10 mouse cellular contexts compared by ENCODE assay signal in genomic region chr2:165056377-165057085, GRCm38 (mm10). TPM values are rescaled to one million over a fixed set of nuclear protein-coding genes. Genes with fewer than 3 reads are reported as not detected.
A peak's percentile ranks its signal among the peaks of the same experiment; 100 is the strongest.
DNase-seq lines count a peak whose midpoint lies in the region; ATAC-seq and TF ChIP-seq lines count a peak whose summit lies in the region.
"Had no signal": no experiment of that assay in that cellular context is flagged by ENCODE, and none has a peak within 500 bp of the region (broad histone marks: within the 10 kb centered on the region; RNA-seq: fewer than 3 reads in every experiment).

No protein-coding gene starts in this region.

- peak overlapping the region; percentile 40 for H3K9ac ChIP-seq in lung, embryonic 14.5 days
- H3K9ac ChIP-seq in embryonic facial prominence, embryonic 15.5 days = no peak overlapping the region
- no peak overlapping the region for H3K9ac ChIP-seq in limb, embryonic 12.5 days (replicated peaks)

- DNase-seq in lung, embryonic 14.5 days = no peak
- no peak for DNase-seq in lung, postnatal 10 days
- DNase-seq in spleen, adult 18-20 months = peak; percentile 50 to 52
- DNase-seq in MN1 (ENCODE audit: low spot score) = no peak
- DNase-seq in cerebellum, adult 11-12 months = no peak
- DNase-seq in embryo, embryonic 10 days (ENCODE audit: low spot score) = no peak
- DNase-seq: cerebellum, adult 18-20 months; gastrocnemius, postnatal 25 days had no signal

- peak overlapping the region; percentile 66 for H3K4me2 ChIP-seq in lung, embryonic 14.5 days
- H3K4me2 ChIP-seq in embryonic facial prominence, embryonic 15.5 days (replicated peaks) = peak overlapping the region; percentile 45; the same call in 1 of the 2 replicates
- peak overlapping the region; percentile 58 for H3K4me2 ChIP-seq in limb, embryonic 12.5 days

- peaks cover 9% of the 10 kb centered on the region for H3K4me1 ChIP-seq in lung, embryonic 14.5 days (ENCODE audit: insufficient read depth)
- H3K4me1 ChIP-seq in embryonic facial prominence, embryonic 15.5 days = peaks cover 7% of the 10 kb centered on the region; the same call in 1 of the 2 replicates
- peaks cover 19% of the 10 kb centered on the region for H3K4me1 ChIP-seq in limb, embryonic 12.5 days (replicated peaks)

- H3K9me3 ChIP-seq in lung, embryonic 14.5 days (ENCODE audit: low read depth, low read length) = no peaks in the 10 kb centered on the region
- no peaks in the 10 kb centered on the region for H3K9me3 ChIP-seq in embryonic facial prominence, embryonic 15.5 days (replicated peaks)
- H3K9me3 ChIP-seq in limb, embryonic 12.5 days = no peaks in the 10 kb centered on the region

- H3K27ac ChIP-seq in lung, embryonic 14.5 days (ENCODE audit: low read depth) = no peak overlapping the region
- no peak overlapping the region for H3K27ac ChIP-seq in embryonic facial prominence, embryonic 15.5 days (replicated peaks)
- H3K27ac ChIP-seq in limb, embryonic 12.5 days = no peak overlapping the region

- no peaks in the 10 kb centered on the region for H3K36me3 ChIP-seq in lung, embryonic 14.5 days (ENCODE audit: insufficient read depth)
- no peaks in the 10 kb centered on the region for H3K36me3 ChIP-seq in embryonic facial prominence, embryonic 15.5 days
- no peaks in the 10 kb centered on the region for H3K36me3 ChIP-seq in limb, embryonic 12.5 days

- H3K4me3 ChIP-seq in lung, embryonic 14.5 days (ENCODE audit: low read depth, low read length) = peak overlapping the region; percentile 40
- H3K4me3 ChIP-seq in embryonic facial prominence, embryonic 15.5 days (replicated peaks) = 0 out of 2 replicates have a peak overlapping the region, but pooled peaks have one; percentile 31
- H3K4me3 ChIP-seq in limb, embryonic 12.5 days (replicated peaks) = peak overlapping the region; percentile 29; the same call in 1 of the 2 replicates

- no peak for ATAC-seq in lung, embryonic 14.5 days (ENCODE audit: insufficient read depth)
- ATAC-seq in embryonic facial prominence, embryonic 15.5 days (ENCODE audit: insufficient number of reproducible peaks, low FRiP score, low TSS enrichment, low read depth) = no peak
- ATAC-seq in limb, embryonic 12.5 days (ENCODE audit: insufficient number of reproducible peaks, insufficient read depth, low FRiP score, low TSS enrichment, low read depth) = no peak

- no peak for TF ChIP-seq CTCF in lung, embryonic 14.5 days (IDR thresholded peaks at IDR 0.05; ENCODE audit: low read depth)

- H3K27me3 ChIP-seq in lung, embryonic 14.5 days (ENCODE audit: insufficient read depth, low read length) = no peaks in the 10 kb centered on the region
- peaks cover 7% of the 10 kb centered on the region; the same call in 1 of the 2 replicates for H3K27me3 ChIP-seq in embryonic facial prominence, embryonic 15.5 days
- H3K27me3 ChIP-seq in limb, embryonic 12.5 days = peaks cover 14% of the 10 kb centered on the region; the same call in 1 of the 2 replicates

- 71% methylated on average over 14 of the region's 14 CpGs for WGBS in lung, embryonic 14.5 days
- 74% methylated on average over 14 of the region's 14 CpGs for WGBS in embryonic facial prominence, embryonic 15.5 days
- 81% methylated on average over 14 of the region's 14 CpGs for WGBS in limb, embryonic 12.5 days

RNA-seq across cellular contexts. Expression of gene Cd40, which starts 1.1 kb away (rescaled TPM):
- polyA plus RNA-seq in lung, embryonic 14.5 days (2014; fragmentation: Nextera tagmentation; extraction: Ambion mirVana) = 20.3 and 22.1 TPM in 2 replicates
- 4.7 and 7.7 TPM in 2 replicates for polyA plus RNA-seq in embryonic facial prominence, embryonic 15.5 days (2015; fragmentation: Nextera tagmentation; extraction: Ambion mirVana)
- 5.5 and 7.8 TPM in 2 replicates for polyA plus RNA-seq in limb, embryonic 12.5 days (2016; fragmentation: Nextera tagmentation; extraction: Ambion mirVana)

RNA-seq across cellular contexts. Expression of gene Ncoa5, which starts 21.9 kb away (rescaled TPM):
- 72.8 and 81.6 TPM in 2 replicates for polyA plus RNA-seq in lung, embryonic 14.5 days (2014; fragmentation: Nextera tagmentation; extraction: Ambion mirVana)
- polyA plus RNA-seq in embryonic facial prominence, embryonic 15.5 days (2015; fragmentation: Nextera tagmentation; extraction: Ambion mirVana) = 66.8 and 67.0 TPM in 2 replicates
- 117 and 125 TPM in 2 replicates for polyA plus RNA-seq in limb, embryonic 12.5 days (2016; fragmentation: Nextera tagmentation; extraction: Ambion mirVana)

RNA-seq across cellular contexts. Expression of gene 1700025C18Rik, which starts 34.0 kb away (rescaled TPM):
- polyA plus RNA-seq in lung, embryonic 14.5 days (2014; fragmentation: Nextera tagmentation; extraction: Ambion mirVana) = not detected in 2 replicates
- polyA plus RNA-seq in embryonic facial prominence, embryonic 15.5 days (2015; fragmentation: Nextera tagmentation; extraction: Ambion mirVana) = not detected in 2 replicates
- polyA plus RNA-seq in limb, embryonic 12.5 days (2016; fragmentation: Nextera tagmentation; extraction: Ambion mirVana) = not detected in 2 replicates

Comparison
In these comparisons a context has a peak if more than half of its experiments do, and no peak if none do; other contexts are left out.
1. DNase-seq: peak in spleen, adult 18-20 months (2 of 2); none in lung, embryonic 14.5 days (single experiment), lung, postnatal 10 days (single experiment), MN1 (single experiment), cerebellum, adult 11-12 months (single experiment) and embryo, embryonic 10 days (single experiment).
2. Peak in every context shown above with its lines, with median percentiles within 50 percentile points of each other: H3K4me2 ChIP-seq and H3K4me3 ChIP-seq.